Mouse (Mus musculus) heart, postnatal 14 days (tissue): ENCODE measurements around the gene Nt5m. TPM values are rescaled to one million over a fixed set of nuclear protein-coding genes. Genes with fewer than 3 reads are reported as not detected.
"Not testable (repeated sequence)": the region's sequence is repeated elsewhere in the genome, so short reads cannot be mapped to it uniquely, and the experiment has no call there.

Experiments
- DNase-seq, 2 experiments: peaks; one replicate each; pipeline ENCODE4 v3.0.0; 2021 to 2022
- intact Hi-C: fragments of 180-260 bp; cut with DNase I; formaldehyde crosslinking; loops from one replicate; pipeline ENCODE4 v1.15.1; 2025
- total RNA-seq, 2 experiments: library from RNA; stranded (reverse); gene quantifications; 2 replicates each; pipeline ENCODE4 v1.2.3; 2021

Nt5m gene
- total RNA-seq, 2 experiments from 2014 or later = 25.0 to 25.1 TPM

GRCm38 (mm10) chr11:59837789-59838188, 1.5 kb upstream of the Nt5m start:
- intact Hi-C loops, DNase-seq: not testable (repeated sequence)

GRCm38 (mm10) chr11:59838426-59838825, 821 bp upstream of the Nt5m start:
- DNase-seq = no peak
- intact Hi-C loops = no loop called here

GRCm38 (mm10) chr11:59839459-59840126, 346 bp downstream of the Nt5m start, which contains the start of gene Cops3:
Gene Cops3 (minus strand): TSS chr11:59839838.
- DNase-seq = peak; percentile 93 to 95
- intact Hi-C loops = no loop called here

- no peak for DNase-seq
- intact Hi-C loops = no loop called here
These were observed 7.1 kb downstream of the Nt5m start for GRCm38 (mm10) chr11:59846311-59846710.

DNA sequence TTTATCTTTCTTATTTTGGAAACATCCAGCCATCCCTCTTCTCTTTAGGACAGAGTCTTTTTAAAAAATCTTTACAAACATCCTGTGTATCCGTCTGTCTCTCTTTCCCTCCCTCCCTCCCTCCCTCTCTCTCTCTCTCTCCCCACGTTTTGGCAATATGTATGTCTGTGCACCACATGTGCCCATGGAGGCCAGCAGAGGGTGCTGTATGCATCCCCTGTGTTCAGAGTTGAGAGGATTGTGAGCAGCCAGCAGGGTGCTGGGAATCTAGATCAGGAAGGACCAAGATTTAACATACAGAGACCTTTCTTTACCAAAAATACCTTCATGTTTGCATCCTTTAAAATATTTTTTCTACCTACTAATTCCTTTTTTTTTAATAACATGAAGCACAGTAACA, 7.9 kb downstream of the Nt5m start:
- DNase-seq = peak; percentile 38 to 52
- intact Hi-C loops = no loop called here

DNA sequence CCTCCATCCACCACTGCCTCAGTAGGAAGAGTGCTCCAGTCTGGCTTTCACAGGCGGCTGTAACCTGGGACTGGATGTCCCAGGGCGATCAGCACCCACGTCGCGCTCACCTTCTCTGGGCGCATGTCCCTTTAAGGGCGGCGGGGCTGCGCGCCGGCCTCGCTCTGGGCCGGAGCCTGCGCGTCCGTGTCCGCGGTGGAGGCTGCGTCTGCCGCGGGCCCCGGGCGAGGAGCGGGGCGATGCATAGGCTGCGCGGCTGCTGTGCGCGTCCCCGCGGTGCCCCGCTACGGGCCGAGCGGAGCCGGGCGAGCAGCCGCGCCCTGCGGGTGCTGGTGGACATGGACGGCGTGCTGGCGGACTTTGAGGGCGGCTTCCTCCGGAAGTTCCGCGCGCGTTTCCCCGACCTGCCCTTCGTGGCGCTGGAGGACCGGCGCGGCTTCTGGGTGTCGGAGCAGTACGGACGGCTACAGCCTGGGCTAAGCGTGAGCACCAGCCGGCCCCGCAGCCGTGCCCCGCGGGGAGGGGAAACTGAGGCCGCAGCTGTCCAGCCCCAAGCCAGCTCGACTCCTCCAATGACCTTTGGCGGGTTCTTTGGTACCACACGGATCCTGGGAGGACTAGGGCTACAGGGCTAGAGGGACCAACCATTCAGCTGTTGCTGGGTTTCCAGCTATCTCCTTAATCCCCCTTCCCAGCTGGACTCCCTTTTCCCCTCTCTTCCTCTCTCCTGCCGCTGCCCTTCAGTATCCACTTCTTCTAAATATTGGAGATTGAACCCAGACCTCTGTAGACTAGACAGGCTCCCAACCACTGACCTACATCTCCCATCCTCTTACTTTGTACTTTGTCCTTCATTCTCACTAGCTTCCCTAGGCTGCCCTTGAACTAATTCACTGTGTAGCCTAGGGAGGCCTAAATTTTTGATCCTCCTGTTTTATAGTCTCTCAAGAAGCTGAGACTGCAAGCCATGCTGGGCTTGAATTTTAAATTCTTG, 8.9 kb downstream of the Nt5m start:
- peak; percentile 84 to 86 for DNase-seq
- intact Hi-C loops = no loop called here

GRCm38 (mm10) chr11:59852865-59853264, 13.6 kb downstream of the Nt5m start:
- DNase-seq = no peak
- intact Hi-C loops = no loop called here

DNA sequence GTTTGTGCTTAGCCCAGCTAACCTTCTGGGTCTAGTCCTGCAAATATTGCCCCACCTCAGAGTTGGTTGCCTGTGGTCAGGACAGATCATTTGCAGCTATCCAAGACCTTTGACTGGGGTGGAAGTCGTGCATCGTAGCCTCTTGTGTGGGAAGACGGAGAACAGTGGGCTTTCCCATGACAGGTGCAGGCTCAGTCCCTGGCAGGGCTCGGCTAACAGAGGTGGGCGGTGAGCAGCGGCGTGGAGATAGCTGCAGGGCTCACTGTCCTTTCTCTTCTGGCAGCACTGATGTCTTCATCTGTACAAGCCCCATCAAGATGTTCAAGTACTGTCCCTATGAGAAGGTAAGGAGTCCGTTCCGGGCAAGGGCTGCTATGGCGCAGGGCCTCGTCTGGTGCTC, 21.2 kb downstream of the Nt5m start:
- DNase-seq = no peak
- intact Hi-C loops = no loop called here

- intact Hi-C loops = no loop called here
- no peak for DNase-seq
These were observed 25.1 kb downstream of the Nt5m start for GRCm38 (mm10) chr11:59864316-59864715.

- intact Hi-C loops = no loop called here
- DNase-seq = no peak
These were observed 32.9 kb downstream of the Nt5m start for GRCm38 (mm10) chr11:59872124-59872523.

- intact Hi-C loops = loop anchor here (1.0 to 10.0 kb wide), 4 partner anchors 86 to 415 kb away; no protein-coding TSS in a partner anchor
These were observed 40.8 kb downstream of the Nt5m start for GRCm38 (mm10) chr11:59880031-59880430.

DNA sequence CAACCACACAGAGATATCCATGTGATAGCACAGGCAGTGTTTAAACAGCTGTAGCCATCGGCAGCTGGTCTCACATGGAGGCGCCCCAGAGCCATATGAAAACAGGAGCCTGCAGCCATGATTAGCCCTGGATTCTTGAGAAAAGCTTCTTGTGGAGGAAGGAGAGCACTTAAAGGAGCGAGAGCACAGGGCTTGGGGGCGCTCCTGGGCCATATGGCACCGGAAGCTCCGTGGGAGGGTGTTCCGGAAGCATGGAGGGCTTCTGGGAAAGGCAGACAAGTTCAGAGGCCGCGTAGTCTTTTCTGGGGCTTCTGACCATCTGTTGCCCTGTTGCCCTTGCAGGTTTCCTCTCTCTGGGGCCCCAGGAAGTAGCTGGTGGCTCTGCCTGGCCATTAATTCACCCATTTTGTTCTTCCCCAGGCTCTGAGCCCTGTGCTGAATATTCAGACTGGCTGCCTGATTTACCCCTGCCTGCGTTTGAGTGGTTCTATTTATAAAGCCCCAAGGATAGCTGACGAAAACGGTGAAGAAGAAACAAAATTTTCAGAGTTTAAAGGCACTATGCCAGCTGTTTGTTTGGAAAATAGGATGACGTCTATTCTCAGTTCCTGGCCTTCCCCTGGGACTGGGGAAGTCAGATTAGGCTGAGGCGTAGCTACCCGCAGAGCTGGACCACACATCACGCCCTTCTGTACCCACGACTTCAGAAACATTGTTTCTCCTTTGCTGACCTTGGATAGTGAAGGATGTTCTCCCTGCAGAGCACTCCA, 46.2 kb downstream of the Nt5m start:
- peak; percentile 38 to 51 for DNase-seq
- intact Hi-C loops = loop anchor here (10.0 kb wide), 1 partner anchor 409 kb away; no protein-coding TSS in a partner anchor

More at GRCm38 (mm10) chr11:59880031-59880430, 40.8 kb downstream of the Nt5m start:
- DNase-seq = peak; percentile 81 to 88

DNA sequence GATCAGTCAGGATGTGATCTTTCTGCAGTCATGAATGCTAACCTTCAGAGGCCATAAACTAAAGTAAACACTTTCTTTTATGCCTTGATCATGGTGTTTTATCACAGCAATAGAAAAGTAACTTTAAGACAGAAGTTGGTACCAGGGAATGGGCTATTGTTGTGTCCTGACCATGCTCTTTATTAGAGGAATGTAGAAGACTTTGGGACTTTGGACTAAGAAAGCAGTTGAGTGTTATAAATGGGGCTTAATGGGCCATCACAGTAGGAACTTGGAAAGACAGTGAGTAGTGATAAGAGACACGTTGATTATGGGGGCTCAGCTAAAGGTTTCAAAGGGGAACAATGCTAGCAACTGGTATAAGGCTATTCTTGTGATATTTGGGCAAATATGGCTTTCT, 47.7 kb downstream of the Nt5m start:
- no peak for DNase-seq
- intact Hi-C loops = loop anchor here (10.0 kb wide), 1 partner anchor 408 kb away; no protein-coding TSS in a partner anchor

DNA sequence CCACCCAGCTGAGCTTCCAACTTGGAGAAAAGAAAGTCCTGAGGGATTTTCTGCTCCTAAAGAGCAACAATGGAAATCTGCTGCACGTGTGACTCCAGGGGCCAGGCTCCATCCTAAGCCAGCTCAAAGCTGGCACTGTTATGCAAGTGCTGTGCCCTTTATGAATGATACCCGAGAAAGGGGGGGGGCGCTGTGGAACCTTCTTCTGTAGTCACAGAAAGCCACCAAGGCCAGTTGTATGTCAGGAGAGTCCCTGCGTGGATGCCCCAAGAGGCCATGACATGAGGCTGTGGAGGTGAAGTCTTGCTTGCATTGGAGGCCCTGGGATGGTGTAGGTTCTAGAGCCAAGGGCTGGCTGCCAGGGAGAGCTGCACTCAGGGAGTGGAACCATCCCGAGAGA, 48.9 kb downstream of the Nt5m start:
- intact Hi-C loops = loop anchor here (10.0 kb wide), 1 partner anchor 407 kb away; no protein-coding TSS in a partner anchor

GRCm38 (mm10) chr11:59891854-59892253, 52.6 kb downstream of the Nt5m start:
- no peak for DNase-seq
- intact Hi-C loops = no loop called here

More for the DNA sequence above, 48.9 kb downstream of the Nt5m start:
- no peak for DNase-seq

GRCm38 (mm10) chr11:59893153-59893788, 54.0 kb downstream of the Nt5m start:
- no peak for DNase-seq
- intact Hi-C loops = no loop called here

DNA sequence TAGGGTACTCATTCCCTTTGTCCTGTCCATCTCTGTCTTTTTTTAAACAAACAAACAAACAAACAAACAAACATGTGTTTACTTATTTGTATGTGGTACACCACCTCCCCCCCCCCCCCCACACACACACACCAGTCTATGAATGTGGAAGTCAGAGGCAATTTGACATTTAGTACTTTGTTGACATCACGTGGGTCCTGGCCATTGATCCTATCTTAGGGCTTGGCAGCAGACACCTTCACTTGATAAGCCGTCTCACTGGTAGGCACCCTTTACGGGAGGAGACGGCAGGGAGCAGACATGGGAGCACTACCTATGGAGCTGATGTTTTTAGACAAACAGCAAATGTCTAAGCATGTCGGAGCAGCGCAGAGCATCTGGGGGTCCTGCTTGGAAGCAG, 55.7 kb downstream of the Nt5m start:
- intact Hi-C loops = no loop called here
- no peak for DNase-seq

GRCm38 (mm10) chr11:59895316-59895715, 56.1 kb downstream of the Nt5m start:
- DNase-seq = no peak
- intact Hi-C loops = no loop called here

- DNase-seq = peak in 1 of 2 experiments; percentile 44
These were observed 58.8 kb downstream of the Nt5m start for GRCm38 (mm10) chr11:59897981-59898599.

More at GRCm38 (mm10) chr11:59897981-59898599, 58.8 kb downstream of the Nt5m start:
- intact Hi-C loops = loop anchor here (2.0 kb wide), 1 partner anchor 67 kb away; the partner anchor contains the start of gene Rasd1
